Mouse (Mus musculus): ENCODE results near the gene Soga1. TPM values are rescaled to one million over a fixed set of nuclear protein-coding genes. Genes with fewer than 3 reads are reported as not detected.

Gene Soga1
- polyA plus RNA-seq, 1 experiment from 2014 or later, result 0.65 TPM

- Histone ChIP-seq H3K4me2 (replicated peaks; ENCODE audit: low read depth) (peak overlapping the region; percentile 76), H3K36me3 (ENCODE audit: control insufficient read depth, insufficient read depth, low read length) (peaks cover 2% of the 10 kb centered on the region; the same call in 1 of the 2 replicates), H3K9me3 (ENCODE audit: control insufficient read depth, low read length) (no peaks in the 10 kb centered on the region), H3K4me3 (ENCODE audit: low read depth, low read length) (no peak overlapping the region), H3K9ac (ENCODE audit: low read length) (no peak overlapping the region), H3K27ac (replicated peaks) (peak overlapping the region; percentile 63), H3K27me3 (ENCODE audit: control insufficient read depth, insufficient read depth, low read length) (no peaks in the 10 kb centered on the region), H3K4me1 (replicated peaks; ENCODE audit: control insufficient read depth, insufficient read depth) (peaks cover 36% of the 10 kb centered on the region)
- no peak for ATAC-seq (ENCODE audit: low FRiP score, low TSS enrichment)
- DNase-seq (ENCODE audit: low spot score), result no peak
- WGBS, result 50% methylated on average over 5 of the region's 5 CpGs
- no peak for TF ChIP-seq EP300 (optimal IDR thresholded peaks at IDR 0.05)
- TF ChIP-seq CTCF (IDR thresholded peaks at IDR 0.05; ENCODE audit: low read depth), result no peak
Observed at GRCm38 (mm10) chr2:157074772-157075171, 4.3 kb downstream of the Soga1 start.

- ATAC-seq (ENCODE audit: low FRiP score, low TSS enrichment) (no peak), DNase-seq (ENCODE audit: low spot score) (no peak)
- Histone ChIP-seq H3K4me1 (replicated peaks; ENCODE audit: control insufficient read depth, insufficient read depth) (peaks cover 40% of the 10 kb centered on the region), H3K9ac (ENCODE audit: low read length) (no peak overlapping the region), H3K27ac (replicated peaks) (peak overlapping the region; percentile 61; the same call in 1 of the 2 replicates), H3K36me3 (ENCODE audit: control insufficient read depth, insufficient read depth, low read length) (peaks cover 2% of the 10 kb centered on the region; the same call in 1 of the 2 replicates), H3K4me2 (replicated peaks; ENCODE audit: low read depth) (peak overlapping the region; percentile 20), H3K9me3 (ENCODE audit: control insufficient read depth, low read length) (no peaks in the 10 kb centered on the region), H3K27me3 (ENCODE audit: control insufficient read depth, insufficient read depth, low read length) (no peaks in the 10 kb centered on the region), H3K4me3 (ENCODE audit: low read depth, low read length) (no peak overlapping the region)
- WGBS, result 36% methylated on average over 9 of the region's 9 CpGs
- TF ChIP-seq EP300 (optimal IDR thresholded peaks at IDR 0.05) (no peak), CTCF (IDR thresholded peaks at IDR 0.05; ENCODE audit: low read depth) (no peak)
Observed at GRCm38 (mm10) chr2:157074186-157074724, 4.8 kb downstream of the Soga1 start.

GRCm38 (mm10) chr2:157073378-157074052 is 5.5 kb downstream of the Soga1 start:
- Histone ChIP-seq H3K9ac (ENCODE audit: low read length) (no peak overlapping the region), H3K27ac (replicated peaks) (peak overlapping the region; percentile 86), H3K4me2 (replicated peaks; ENCODE audit: low read depth) (0 out of 2 replicates have a peak overlapping the region, but pooled peaks have one; percentile 25), H3K36me3 (ENCODE audit: control insufficient read depth, insufficient read depth, low read length) (peaks cover 2% of the 10 kb centered on the region; the same call in 1 of the 2 replicates), H3K4me3 (ENCODE audit: low read depth, low read length) (no peak overlapping the region), H3K9me3 (ENCODE audit: control insufficient read depth, low read length) (no peaks in the 10 kb centered on the region), H3K4me1 (replicated peaks; ENCODE audit: control insufficient read depth, insufficient read depth) (peaks cover 42% of the 10 kb centered on the region), H3K27me3 (ENCODE audit: control insufficient read depth, insufficient read depth, low read length) (no peaks in the 10 kb centered on the region)
- no peak for DNase-seq (ENCODE audit: low spot score)
- TF ChIP-seq CTCF (IDR thresholded peaks at IDR 0.05; ENCODE audit: low read depth), result no peak
- TF ChIP-seq EP300 (optimal IDR thresholded peaks at IDR 0.05), result no peak
- 51% methylated on average over 9 of the region's 9 CpGs for WGBS
- no peak for ATAC-seq (ENCODE audit: low FRiP score, low TSS enrichment)

- ATAC-seq (ENCODE audit: low FRiP score, low TSS enrichment) (no peak), DNase-seq (ENCODE audit: low spot score) (no peak)
- Histone ChIP-seq H3K4me1 (replicated peaks; ENCODE audit: control insufficient read depth, insufficient read depth) (peaks cover 42% of the 10 kb centered on the region), H3K27me3 (ENCODE audit: control insufficient read depth, insufficient read depth, low read length) (no peaks in the 10 kb centered on the region), H3K4me2 (replicated peaks; ENCODE audit: low read depth) (no peak overlapping the region), H3K9me3 (ENCODE audit: control insufficient read depth, low read length) (no peaks in the 10 kb centered on the region), H3K36me3 (ENCODE audit: control insufficient read depth, insufficient read depth, low read length) (peaks cover 2% of the 10 kb centered on the region; the same call in 1 of the 2 replicates), H3K27ac (replicated peaks) (peak overlapping the region; percentile 86), H3K9ac (ENCODE audit: low read length) (no peak overlapping the region), H3K4me3 (ENCODE audit: low read depth, low read length) (no peak overlapping the region)
- TF ChIP-seq CTCF (IDR thresholded peaks at IDR 0.05; ENCODE audit: low read depth), result no peak
- no peak for TF ChIP-seq EP300 (optimal IDR thresholded peaks at IDR 0.05)
- WGBS, result 69% methylated on average over 9 of the region's 9 CpGs
Observed at GRCm38 (mm10) chr2:157072316-157072990, 6.6 kb downstream of the Soga1 start.

- peak; percentile 85 for ATAC-seq (ENCODE audit: low FRiP score, low TSS enrichment)
- WGBS, result 7% methylated on average over 2 of the region's 2 CpGs
- H3K4me2 ChIP-seq (replicated peaks; ENCODE audit: low read depth), result peak overlapping the region; percentile 32; the same call in 1 of the 2 replicates
- peaks cover 2% of the 10 kb centered on the region; the same call in 1 of the 2 replicates for H3K36me3 ChIP-seq (ENCODE audit: control insufficient read depth, insufficient read depth, low read length)
- H3K27me3 ChIP-seq (ENCODE audit: control insufficient read depth, insufficient read depth, low read length), result no peaks in the 10 kb centered on the region
- H3K4me1 ChIP-seq (replicated peaks; ENCODE audit: control insufficient read depth, insufficient read depth), result peaks cover 43% of the 10 kb centered on the region
- H3K27ac ChIP-seq (replicated peaks), result peak overlapping the region; percentile 86
- no peaks in the 10 kb centered on the region for H3K9me3 ChIP-seq (ENCODE audit: control insufficient read depth, low read length)
- no peak overlapping the region for H3K4me3 ChIP-seq (ENCODE audit: low read depth, low read length)
- TF ChIP-seq EP300 (optimal IDR thresholded peaks at IDR 0.05), result no peak
- no peak for TF ChIP-seq CTCF (IDR thresholded peaks at IDR 0.05; ENCODE audit: low read depth)
- H3K9ac ChIP-seq (ENCODE audit: low read length), result 0 out of 2 replicates have a peak overlapping the region, but pooled peaks have one; percentile 8
- peak; percentile 87 for DNase-seq (ENCODE audit: low spot score)
Observed at GRCm38 (mm10) chr2:157071556-157071955, 7.5 kb downstream of the Soga1 start.

Data from stomach, postnatal 0 days (tissue).